Mouse (Mus musculus) layer of hippocampus, postnatal 25 days (tissue): ENCODE measurements around the gene Tmem254a. TPM values are rescaled to one million over a fixed set of nuclear protein-coding genes. Genes with fewer than 3 reads are reported as not detected.
"Not testable (repeated sequence)": the region's sequence is repeated elsewhere in the genome, so short reads cannot be mapped to it uniquely, and the experiment has no call there.

Experiments used
- DNase-seq, 2 experiments: peaks; one replicate each; pipeline ENCODE4 v3.0.0; 2022; ENCODE audit warnings: mixed read lengths in 2 of 2, low spot score in 1 of 2; ENCODE audit errors: extremely low spot score in 1 of 2
- total RNA-seq, 2 experiments: library from RNA; stranded (reverse); gene quantifications; 2 replicates each; pipeline ENCODE4 v1.2.3; 2021

The Tmem254a gene
- total RNA-seq: 1 to 10 TPM; 6.1 to 7.2 TPM

- DNase-seq: not testable (repeated sequence)
Observed at GRCm38 (mm10) chr14:25927562-25927881, at the start of gene Tmem254a. Gene Tmem254a, minus strand, starts transcription at chr14:25927672.

GRCm38 (mm10) chr14:25957861-25958260 is 30.4 kb upstream of the Tmem254a start:
- DNase-seq: not testable (repeated sequence)

DNA sequence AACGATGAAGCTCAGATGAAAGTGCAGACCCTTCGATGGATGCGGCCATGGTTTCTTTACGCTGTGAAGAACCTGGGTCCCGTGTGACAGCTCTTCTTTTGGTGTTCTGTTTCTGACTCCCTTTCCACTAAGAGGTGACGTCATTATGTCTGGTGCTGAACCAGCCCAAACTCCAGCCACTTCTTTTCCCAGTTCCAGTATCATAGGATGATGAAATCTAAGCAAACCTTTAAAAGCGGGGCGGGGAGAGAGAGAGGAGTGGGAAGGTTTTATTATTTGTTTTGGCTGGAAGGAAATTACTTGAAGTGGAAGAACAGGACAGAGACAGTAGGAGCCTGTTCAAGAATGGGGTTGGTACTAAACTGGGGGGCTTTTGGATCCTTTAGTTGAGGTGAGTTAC is 10.5 kb upstream of the Tmem254a start, which contains the start of gene Cphx1:
Cphx1 (plus strand) TSS at position 301 of the 400 bp plus-strand sequence.
- DNase-seq: not testable (repeated sequence)

GRCm38 (mm10) chr14:25936867-25937630 is 9.6 kb upstream of the Tmem254a start:
- DNase-seq: not testable (repeated sequence)

DNA sequence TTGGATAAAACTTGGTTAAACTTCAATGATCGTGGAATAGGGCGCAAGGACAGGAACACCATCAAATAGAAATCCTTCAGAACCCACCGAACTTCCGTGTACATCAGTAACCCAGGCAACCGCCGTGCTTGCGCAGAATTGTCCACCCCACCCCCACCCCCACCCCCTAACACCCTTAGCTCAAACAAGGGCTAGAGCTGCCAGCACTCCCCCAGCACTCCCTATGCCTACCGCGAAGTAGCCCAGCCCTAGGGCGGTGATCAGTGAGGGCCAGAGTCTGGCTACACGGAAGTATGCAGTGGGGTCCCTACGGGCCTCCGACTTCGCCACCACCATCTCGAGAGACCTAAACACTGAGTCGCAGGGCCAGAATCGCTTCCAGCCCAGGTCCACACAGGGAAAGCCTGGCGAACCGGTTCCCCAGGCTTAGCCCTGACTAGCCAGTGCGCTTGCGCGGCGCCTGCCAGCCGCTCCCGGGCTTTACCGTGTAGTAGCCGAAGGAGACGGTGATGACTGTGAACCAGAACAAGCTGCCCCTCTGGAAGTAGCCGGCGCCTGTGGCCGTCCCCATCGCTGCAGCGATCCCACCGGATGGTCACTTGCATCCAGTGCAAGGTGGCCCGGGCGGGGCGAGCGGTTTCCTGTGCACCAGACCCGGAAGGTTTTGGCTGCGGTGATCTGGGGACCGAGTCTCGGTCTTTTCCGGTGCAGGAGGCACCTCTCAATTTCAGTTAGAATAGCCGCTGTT is 484 bp downstream of the Tmem254a start:
- DNase-seq: not testable (repeated sequence)

DNA sequence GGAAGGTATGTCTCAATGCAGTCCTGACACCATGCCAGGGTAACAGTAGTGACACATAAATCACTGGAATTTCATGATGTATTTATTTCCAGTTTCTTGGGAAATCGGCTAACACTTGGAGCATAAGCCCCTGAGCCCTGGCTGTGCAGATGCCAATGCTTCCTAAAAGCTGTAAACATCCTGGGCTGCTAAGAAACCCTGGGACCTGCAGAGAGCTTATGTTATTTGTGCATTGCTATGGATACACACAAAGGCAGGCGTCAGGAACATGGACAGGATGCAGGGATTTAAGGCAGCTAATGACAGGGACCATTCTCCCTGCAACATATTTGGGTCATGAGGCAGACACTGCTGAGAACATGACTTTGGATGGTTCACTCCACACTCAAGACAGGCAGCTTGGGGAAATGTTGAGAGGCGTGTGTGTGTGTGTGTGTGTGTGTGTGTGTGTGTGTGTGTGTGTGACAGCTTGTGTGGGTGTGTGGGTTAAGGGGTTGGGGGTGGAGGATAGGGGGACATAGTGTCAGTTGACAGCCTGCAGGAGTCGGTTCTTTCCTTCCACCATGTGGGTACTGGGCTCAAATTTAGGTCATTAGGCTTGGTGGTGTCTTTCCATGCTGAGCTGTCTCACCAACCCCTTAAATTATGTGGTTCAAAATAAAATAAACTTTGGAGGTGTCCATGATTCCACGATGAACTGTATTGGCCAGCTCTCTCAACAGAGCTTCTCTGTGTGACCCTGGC is 8.9 kb downstream of the Tmem254a start:
- not testable (repeated sequence) for DNase-seq

DNA sequence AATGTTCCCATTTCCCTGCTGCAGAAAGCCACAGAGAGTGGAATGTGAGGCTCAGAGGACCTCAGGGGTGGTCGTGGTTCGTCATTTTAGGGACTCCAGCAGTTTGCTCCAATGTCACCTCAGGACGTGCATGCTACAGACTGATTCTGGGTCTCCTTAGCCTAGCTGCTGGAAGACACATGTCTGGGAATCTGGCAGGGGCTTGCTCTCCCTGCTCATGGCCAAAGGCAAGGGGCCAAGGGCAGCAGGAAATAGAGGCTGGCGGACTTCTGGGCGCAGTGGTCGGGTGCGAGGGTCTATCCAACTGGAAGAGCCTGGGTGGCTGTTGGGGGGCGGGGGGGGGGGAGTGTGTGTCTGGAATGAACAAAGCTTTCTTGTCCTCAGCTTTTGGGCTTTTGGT is 18.5 kb downstream of the Tmem254a start:
- not testable (repeated sequence) for DNase-seq

DNA sequence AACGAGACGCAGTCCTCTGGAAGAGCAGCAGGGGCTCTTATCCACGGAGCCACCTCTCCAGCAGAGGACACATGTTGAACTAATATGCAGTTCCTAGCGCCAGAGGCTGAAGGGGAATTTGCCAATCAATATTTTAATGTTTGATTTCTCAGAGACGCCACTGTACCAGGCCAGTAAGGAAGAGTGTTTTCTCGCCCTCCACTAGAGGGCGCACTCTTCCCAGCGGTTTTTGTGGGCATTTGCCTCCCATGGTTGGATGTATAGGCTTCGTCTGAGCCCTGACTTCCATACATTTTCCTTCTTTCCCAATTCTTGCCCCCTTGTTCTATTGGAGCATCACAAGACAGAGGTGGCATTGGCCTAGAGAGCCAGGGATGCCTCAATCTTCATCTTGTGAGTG is 20.2 kb downstream of the Tmem254a start:
- DNase-seq: not testable (repeated sequence)

GRCm38 (mm10) chr14:25905243-25905642 is 22.2 kb downstream of the Tmem254a start:
- peak in 1 of 2 experiments; percentile 1 for DNase-seq

DNA sequence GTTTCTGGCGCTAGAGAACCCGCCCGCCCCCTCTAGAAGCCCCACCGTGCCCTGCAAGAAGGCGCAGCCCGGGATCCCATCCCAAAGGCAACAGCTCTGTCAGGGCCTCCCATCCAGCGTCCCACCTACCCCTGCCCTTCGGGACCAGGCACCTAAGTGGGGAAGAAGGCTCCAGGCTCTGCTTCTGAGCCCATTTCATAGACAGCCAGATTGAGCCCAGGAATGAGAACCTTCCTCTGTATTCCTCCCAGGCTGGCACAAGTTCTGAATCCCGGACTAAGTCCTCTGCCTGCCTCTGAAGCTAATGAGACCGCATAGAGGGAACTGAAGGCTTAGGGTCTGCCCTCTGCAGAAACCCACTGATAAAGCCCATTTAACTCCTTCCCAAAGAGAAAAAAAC is 24.5 kb downstream of the Tmem254a start, which contains the start of gene Plac9a:
Plac9a (minus strand) TSS at position 101 of the 400 bp plus-strand sequence.
- not testable (repeated sequence) for DNase-seq

GRCm38 (mm10) chr14:25895686-25896085 is 31.8 kb downstream of the Tmem254a start:
- not testable (repeated sequence) for DNase-seq

GRCm38 (mm10) chr14:25894566-25894965 is 32.9 kb downstream of the Tmem254a start:
- not testable (repeated sequence) for DNase-seq

DNA sequence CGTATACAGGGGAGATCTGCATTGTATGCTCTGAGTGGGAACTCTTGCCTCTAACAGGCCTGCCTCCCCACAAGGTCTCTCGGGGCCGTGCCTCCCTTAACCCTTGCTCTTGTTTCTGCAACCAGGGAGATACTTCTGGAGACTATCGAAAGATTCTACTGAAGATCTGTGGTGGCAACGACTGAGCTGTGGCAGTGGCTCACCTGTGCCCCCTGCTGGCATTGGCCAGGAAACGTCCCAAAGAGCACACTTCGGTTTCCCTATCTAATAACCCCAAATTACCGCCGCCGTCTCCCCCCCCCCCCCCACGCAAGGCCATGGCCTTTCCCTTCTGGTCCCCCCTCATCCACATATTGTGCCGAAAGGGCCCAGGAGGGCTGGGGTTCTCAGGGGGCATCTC is 41.6 kb downstream of the Tmem254a start:
- DNase-seq: not testable (repeated sequence)

GRCm38 (mm10) chr14:25881769-25882168 is 45.7 kb downstream of the Tmem254a start:
- not testable (repeated sequence) for DNase-seq

- DNase-seq: not testable (repeated sequence)
Observed at GRCm38 (mm10) chr14:25876640-25877039, 50.8 kb downstream of the Tmem254a start.

Other genes starting within 250 kb of the Tmem254a start
- gene Ppif, start 233.5 kb downstream of the Tmem254a start, total RNA-seq: 10 to 100 TPM; 26.0 to 27.7 TPM
- gene Zcchc24, start 158.6 kb downstream of the Tmem254a start, total RNA-seq: 10 to 100 TPM; 56.1 to 59.0 TPM
- gene Anxa11, start 85.5 kb downstream of the Tmem254a start, total RNA-seq: 10 to 100 TPM; 64.8 to 69.7 TPM
- gene Plac9a, start 24.6 kb downstream of the Tmem254a start, total RNA-seq: 1 to 10 TPM in 1 of 2 experiments, not detected in 1; 1.2 TPM
- not detected for gene Cphx1, start 10.6 kb upstream of the Tmem254a start, total RNA-seq
- gene Duxbl1, start 50.9 kb upstream of the Tmem254a start, total RNA-seq: under 1 TPM in 1 of 2 experiments, not detected in 1; 0.47 TPM
- gene Gm9780, start 115.0 kb upstream of the Tmem254a start, total RNA-seq: 1 to 10 TPM; 3.0 to 5.3 TPM
- 10 to 100 TPM; 34.3 to 34.5 TPM for gene Tmem254c, start 139.7 kb upstream of the Tmem254a start, total RNA-seq
- not detected for gene Cphx2, start 153.8 kb upstream of the Tmem254a start, total RNA-seq
- gene Cphx3, start 154.6 kb upstream of the Tmem254a start, total RNA-seq: not detected
- 1 to 10 TPM; 1.5 to 2.6 TPM for gene Duxbl2, start 190.7 kb upstream of the Tmem254a start, total RNA-seq